Mouse (Mus musculus) MEL (cell line): ENCODE measurements around the gene Olfr1441.

Source experiments
- CTCF ChIP-seq, 3 experiments: IDR thresholded peaks in 2 of 3; conservative IDR thresholded peaks in 1 of 3; 2 replicates each; pipeline ENCODE4 v1.5.1; 2011 to 2012; ENCODE audit warnings: low read length in 3 of 3, low read depth in 2 of 3, mild to moderate bottlenecking in 2 of 3, improper control_type of control experiment in 1 of 3, inconsistent platforms in 1 of 3, mixed read lengths in 1 of 3, moderate library complexity in 1 of 3; ENCODE audit not compliant: control insufficient read depth in 1 of 3, insufficient read depth in 1 of 3, poor library complexity in 1 of 3, severe bottlenecking in 1 of 3
- E2F4 ChIP-seq: IDR thresholded peaks from 2 replicates; pipeline ENCODE4 v1.6.1; 2011; ENCODE audit warnings: low read depth, low read length, improper control_type of control experiment, borderline replicate concordance
- EP300 ChIP-seq, 2 experiments: IDR thresholded peaks; 2 replicates each; pipeline ENCODE4 v1.6.1; 2011; ENCODE audit warnings: improper control_type of control experiment in 2 of 2, low read length in 2 of 2, low read depth in 1 of 2, mild to moderate bottlenecking in 1 of 2
- GATA1 ChIP-seq: IDR thresholded peaks from 2 replicates; pipeline ENCODE4 v1.6.1; 2011; ENCODE audit warnings: low read depth, low read length, improper control_type of control experiment
- MAX ChIP-seq: IDR thresholded peaks from 2 replicates; pipeline ENCODE4 v1.6.1; 2011; ENCODE audit warnings: low read length, improper control_type of control experiment
- MEF2A ChIP-seq: IDR thresholded peaks from 2 replicates; pipeline ENCODE4 v1.6.1; 2014; ENCODE audit warnings: low read depth, mild to moderate bottlenecking, inconsistent platforms, low read length, improper control_type of control experiment; ENCODE audit not compliant: poor library complexity, insufficient replicate concordance, severe bottlenecking; ENCODE audit errors: extremely low read depth
- NRF1 ChIP-seq: IDR thresholded peaks from 2 replicates; pipeline ENCODE4 v1.6.1; 2014; ENCODE audit warnings: low read depth, mild to moderate bottlenecking, inconsistent platforms, low read length, improper control_type of control experiment, moderate library complexity; ENCODE audit not compliant: poor library complexity, insufficient read depth, severe bottlenecking
- POLR2A ChIP-seq, 2 experiments: IDR thresholded peaks; 2 replicates each; pipeline ENCODE4 v1.6.1; 2011 to 2012; ENCODE audit warnings: low read length in 2 of 2, mild to moderate bottlenecking in 2 of 2, control low read depth in 1 of 2, improper control_type of control experiment in 1 of 2, low read depth in 1 of 2, moderate library complexity in 1 of 2; ENCODE audit not compliant: control insufficient read depth in 1 of 2, insufficient read depth in 1 of 2, poor library complexity in 1 of 2
- RAD21 ChIP-seq: IDR thresholded peaks from 2 replicates; pipeline ENCODE4 v1.6.1; 2011; ENCODE audit warnings: mild to moderate bottlenecking, low read depth, low read length, improper control_type of control experiment
- TBP ChIP-seq: IDR thresholded peaks from 2 replicates; pipeline ENCODE4 v1.8.0; 2011; ENCODE audit warnings: low read depth, low read length, improper control_type of control experiment
- USF1 ChIP-seq: IDR thresholded peaks from 2 replicates; pipeline ENCODE4 v1.6.1; 2014; ENCODE audit warnings: low read depth, mild to moderate bottlenecking, inconsistent platforms, low read length, improper control_type of control experiment, moderate library complexity
- USF2 ChIP-seq, 2 experiments: IDR thresholded peaks; 2 replicates each; pipeline ENCODE4 v1.6.1; 2011 to 2012; ENCODE audit warnings: improper control_type of control experiment in 2 of 2, low read length in 2 of 2, borderline replicate concordance in 1 of 2, inconsistent platforms in 1 of 2, low read depth in 1 of 2, mild to moderate bottlenecking in 1 of 2; ENCODE audit not compliant: insufficient read depth in 1 of 2
- ZMIZ1 ChIP-seq: IDR thresholded peaks from 2 replicates; pipeline ENCODE4 v1.6.1; 2012; ENCODE audit warnings: low read depth, mild to moderate bottlenecking, inconsistent platforms, low read length, improper control_type of control experiment, moderate library complexity
- ZNF384 ChIP-seq: IDR thresholded peaks from 2 replicates; pipeline ENCODE4 v1.6.1; 2012; ENCODE audit warnings: low read depth, mild to moderate bottlenecking, inconsistent platforms, low read length, improper control_type of control experiment

DNA sequence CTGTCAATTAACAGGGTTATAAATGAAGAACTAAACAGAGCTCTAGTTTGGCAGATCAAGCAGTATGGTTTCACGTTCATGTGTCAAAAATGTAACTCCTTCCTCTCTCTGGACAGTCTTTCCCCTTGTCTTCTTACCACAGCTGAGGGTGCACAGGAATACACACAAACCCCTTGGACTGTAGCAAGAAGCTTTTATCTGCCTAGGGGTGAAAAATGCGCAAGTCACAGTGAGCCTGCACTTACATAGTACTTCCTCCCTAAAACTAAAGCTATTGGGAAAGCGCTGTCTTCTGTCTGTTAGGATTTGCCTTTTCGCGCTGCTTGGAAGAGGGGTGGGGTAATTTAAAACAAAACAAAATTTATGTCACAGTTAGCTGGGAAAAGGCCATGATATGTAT is 46.9 kb downstream of the Olfr1441 start:
- TF ChIP-seq MAX (no peak), TBP (no peak), CTCF (IDR thresholded peaks at IDR 0.05 in 2 of 3, conservative IDR thresholded peaks at IDR 0.05 in 1 of 3; ENCODE audit: control insufficient read depth in 1 of 3, insufficient read depth in 1 of 3, low read depth in 2 of 3, low read length in 3 of 3, poor library complexity in 1 of 3, severe bottlenecking in 1 of 3) (no peak), GATA1 (peak; percentile 39), EP300 (IDR thresholded peaks at IDR 0.05; ENCODE audit: low read depth in 1 of 2, low read length in 2 of 2) (peak in 1 of 2 experiments; percentile 21; a peak in 1 of 4 replicates), MEF2A (no peak), ZNF384 (no peak), E2F4 (no peak), POLR2A (IDR thresholded peaks at IDR 0.05; ENCODE audit: control insufficient read depth in 1 of 2, insufficient read depth in 1 of 2, low read depth in 1 of 2, low read length in 2 of 2, poor library complexity in 1 of 2) (no peak), RAD21 (no peak), NRF1 (no peak), USF2 (IDR thresholded peaks at IDR 0.05; ENCODE audit: borderline replicate concordance in 1 of 2, insufficient read depth in 1 of 2, low read depth in 1 of 2, low read length in 2 of 2) (no peak), ZMIZ1 (no peak), USF1 (no peak)
